Mouse (Mus musculus): Measurements from ENCODE around the gene Vmn1r89.

Vmn1r89 gene

DNA sequence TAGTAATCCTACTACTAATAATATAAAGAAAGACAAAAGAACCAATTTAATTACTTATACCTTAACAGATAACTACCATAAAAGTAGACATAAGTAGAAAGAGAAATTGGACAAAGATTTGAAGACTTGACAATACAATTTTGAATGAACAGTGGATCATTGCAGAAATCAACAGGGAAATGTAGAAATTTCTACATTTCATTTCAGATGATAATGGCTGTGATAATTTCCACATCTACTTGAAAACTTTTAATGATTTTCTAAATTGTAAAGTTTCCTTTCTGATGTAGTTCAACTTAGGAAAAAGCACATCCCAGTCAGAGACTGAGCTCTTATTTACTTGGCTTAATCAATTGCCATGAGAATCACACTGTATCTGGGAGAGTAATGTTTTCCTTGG is at the start of gene Vmn1r89:
Gene Vmn1r89 (plus strand): TSS at position 301 of the 400 bp plus-strand sequence.
- no peak for DNase-seq (ENCODE audit: extremely low spot score)

DNA sequence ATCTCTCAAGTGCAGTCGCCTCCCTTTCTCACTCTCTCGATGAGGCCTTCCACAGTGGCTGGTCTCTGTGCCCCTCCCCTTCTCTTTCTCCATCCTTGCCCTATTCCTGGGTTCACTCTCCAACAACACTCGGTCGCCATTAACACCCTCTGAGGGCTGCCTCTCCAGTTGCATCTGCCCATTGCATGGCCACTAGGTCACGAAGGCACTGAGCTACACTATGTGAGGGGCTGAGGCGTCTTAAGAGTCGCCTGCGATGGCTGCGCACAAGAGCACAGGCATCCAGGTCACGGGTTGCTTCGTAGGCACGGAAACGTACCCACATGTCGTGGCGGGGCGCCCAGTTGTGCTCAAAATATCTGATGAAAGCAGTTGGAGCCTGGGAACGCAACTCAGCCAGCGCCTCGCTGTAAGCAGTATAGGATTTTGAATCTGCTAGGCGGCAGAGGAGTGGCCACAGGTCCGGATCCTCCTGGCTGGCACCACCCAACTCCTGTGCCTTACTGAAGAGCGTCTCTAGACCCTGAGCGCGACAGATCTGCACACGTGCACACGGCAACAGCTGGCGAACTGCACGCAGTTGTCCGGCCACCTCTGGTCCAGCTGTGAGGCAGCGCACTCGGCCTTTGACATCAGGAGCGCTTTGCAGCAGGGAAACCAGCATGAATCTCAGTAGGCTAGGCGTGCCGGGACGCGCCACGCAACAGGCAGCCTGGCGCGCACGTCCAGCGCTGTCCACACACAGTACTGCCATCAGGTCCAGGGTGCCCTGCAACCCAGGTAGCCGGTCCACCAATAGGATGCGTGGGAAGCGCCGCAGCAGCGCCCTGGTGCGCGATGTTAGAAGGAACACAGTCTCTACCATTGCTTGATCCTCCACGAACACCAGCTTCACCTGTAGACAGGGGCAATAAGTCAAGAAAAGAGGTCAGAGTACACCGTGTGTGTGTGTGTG is 48.2 kb downstream of the Vmn1r89 start:
- DNase-seq (ENCODE audit: extremely low spot score): no peak

DNA sequence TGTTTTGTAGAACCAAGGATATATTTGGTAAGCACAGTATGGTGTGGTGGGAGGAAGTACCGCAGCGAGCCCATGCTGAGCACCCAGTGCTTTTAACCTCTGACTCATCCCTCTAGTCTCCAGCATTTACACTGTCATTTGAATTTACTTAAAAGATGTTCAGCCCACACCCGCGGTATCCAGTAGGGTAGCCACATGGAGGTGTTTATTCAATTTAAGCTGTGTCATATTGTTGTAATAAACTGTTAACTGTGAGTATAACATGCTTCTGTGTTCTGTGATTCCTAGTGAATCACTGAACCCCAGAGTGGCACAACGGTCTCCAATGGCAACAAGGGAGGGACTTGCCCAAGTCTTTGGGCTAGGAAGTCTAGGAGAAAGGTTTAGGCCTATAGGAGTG is 51.0 kb downstream of the Vmn1r89 start:
- no peak for DNase-seq (ENCODE audit: extremely low spot score)

DNA sequence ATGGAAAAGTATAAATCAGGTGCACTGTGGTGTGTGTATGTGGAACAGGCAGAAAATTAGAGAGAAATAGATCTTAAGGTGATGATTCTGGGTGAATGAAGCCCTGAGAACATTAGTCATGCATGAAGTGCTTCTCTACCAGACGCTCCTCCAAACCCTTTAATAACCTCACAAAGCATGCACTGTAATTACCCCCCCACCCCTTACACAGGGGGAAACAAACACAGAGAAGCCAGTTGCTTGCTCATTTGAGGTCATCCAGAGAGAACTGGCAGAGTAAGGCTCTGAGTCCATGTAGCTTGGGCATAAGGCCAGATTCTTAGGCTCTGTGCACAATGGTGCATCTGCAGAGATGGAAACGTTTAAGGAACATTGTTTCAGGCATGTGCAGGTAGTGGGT is 51.6 kb downstream of the Vmn1r89 start:
- no peak for DNase-seq (ENCODE audit: extremely low spot score)

DNA sequence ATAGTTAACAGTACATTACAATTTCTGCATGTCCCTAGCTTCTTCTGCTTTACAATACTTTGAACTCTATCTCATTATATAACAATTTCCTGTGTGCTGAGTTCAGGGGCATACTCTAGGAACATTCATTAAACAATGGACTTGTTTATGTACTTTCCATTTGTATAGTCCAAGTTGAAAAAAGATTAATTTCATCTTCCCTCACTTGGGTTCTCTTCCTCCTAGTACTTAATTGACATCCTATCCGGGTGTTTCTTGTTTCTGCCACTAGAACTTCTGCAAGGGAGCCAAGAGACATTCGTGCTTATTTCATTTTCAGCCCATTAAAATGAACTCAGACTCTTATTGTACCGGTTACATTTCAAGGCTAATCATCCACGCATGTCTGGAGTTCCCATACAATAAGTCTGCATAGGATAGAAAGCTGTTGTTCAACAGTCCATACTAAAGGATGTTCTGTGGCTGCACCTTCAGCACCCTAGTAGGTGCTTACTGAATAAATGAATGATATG is 56.0 kb downstream of the Vmn1r89 start:
- DNase-seq (ENCODE audit: extremely low spot score): no peak

DNA sequence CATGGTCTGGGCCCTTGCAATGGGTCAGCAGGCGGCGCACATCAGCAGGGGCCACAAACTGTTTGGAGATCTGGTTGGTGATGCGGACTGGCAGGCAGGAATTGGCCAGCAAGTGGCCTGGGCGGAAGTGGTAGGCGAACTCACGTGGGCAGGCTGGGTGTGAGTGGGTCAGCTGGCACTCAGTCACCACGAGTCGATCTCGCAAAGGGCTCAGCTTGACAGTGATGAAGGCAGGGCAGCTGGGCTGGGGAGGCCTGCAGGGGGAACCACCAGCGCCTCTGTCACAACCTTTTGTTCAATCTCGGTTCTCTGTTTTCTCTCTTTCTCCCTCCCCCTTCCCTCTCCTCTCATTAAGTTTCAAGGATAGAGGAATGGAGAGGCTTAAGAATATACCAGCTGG is 56.6 kb downstream of the Vmn1r89 start:
- no peak for DNase-seq (ENCODE audit: extremely low spot score)
